Mouse (Mus musculus): ENCODE measurements at regions not wholly inside any gene's neighbourhood (a gene's known extent, or its start where the extent isn't known, plus 50 kb on each side); places are given as distances from the start of the nearest gene placed in this dataset.

GRCm38 (mm10) chr8:89583091-89583490 lies 539.1 kb upstream of the Sall1 start:
- Histone ChIP-seq H3K4me3 (replicated peaks; ENCODE audit: control insufficient read depth, low read depth, low read length) (no peak overlapping the region), H3K4me1 (ENCODE audit: control insufficient read depth, insufficient read depth, low read length) (no peaks in the 10 kb centered on the region), H3K27ac (ENCODE audit: control insufficient read depth, insufficient read depth, low read depth, low read length, poor library complexity) (no peak overlapping the region)
- no peak for TF ChIP-seq POLR2A (IDR thresholded peaks at IDR 0.05; ENCODE audit: borderline replicate concordance, control insufficient read depth, low read depth, low read length)
- TF ChIP-seq CTCF (IDR thresholded peaks at IDR 0.05; ENCODE audit: control insufficient read depth, insufficient read depth, low read length), result no peak

GRCm38 (mm10) chr8:89582566-89582965 lies 538.6 kb upstream of the Sall1 start:
- no peak overlapping the region for H3K27ac ChIP-seq (ENCODE audit: control insufficient read depth, insufficient read depth, low read depth, low read length, poor library complexity)
- H3K4me1 ChIP-seq (ENCODE audit: control insufficient read depth, insufficient read depth, low read length), result no peaks in the 10 kb centered on the region
- H3K4me3 ChIP-seq (replicated peaks; ENCODE audit: control insufficient read depth, low read depth, low read length), result no peak overlapping the region
- TF ChIP-seq POLR2A (IDR thresholded peaks at IDR 0.05; ENCODE audit: borderline replicate concordance, control insufficient read depth, low read depth, low read length), result no peak
- no peak for TF ChIP-seq CTCF (IDR thresholded peaks at IDR 0.05; ENCODE audit: control insufficient read depth, insufficient read depth, low read length)

DNA sequence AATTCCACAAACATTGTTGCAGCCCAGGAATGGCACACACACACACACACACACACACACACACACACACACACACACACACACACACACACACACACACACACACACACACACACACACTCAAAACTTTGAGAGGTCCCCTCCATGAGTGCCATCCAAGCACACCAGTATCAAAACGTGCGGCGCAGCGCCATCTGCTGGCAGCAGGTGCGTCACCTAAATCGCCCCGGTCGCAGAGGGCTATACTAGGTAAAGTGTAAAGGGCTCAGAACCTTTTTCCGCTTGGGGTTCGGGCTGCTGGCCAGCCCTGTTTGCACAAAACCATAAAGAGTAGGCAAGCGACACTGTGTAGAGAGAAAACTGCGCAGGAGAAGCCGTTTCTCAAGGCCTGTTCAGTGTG lies 527.9 kb upstream of the Sall1 start:
- H3K4me1 ChIP-seq (ENCODE audit: control insufficient read depth, insufficient read depth, low read length), result no peaks in the 10 kb centered on the region
- no peak overlapping the region for H3K27ac ChIP-seq (ENCODE audit: control insufficient read depth, insufficient read depth, low read depth, low read length, poor library complexity)
- 6% methylated on average over 13 of the region's 13 CpGs for WGBS
- no peak overlapping the region for H3K4me3 ChIP-seq (replicated peaks; ENCODE audit: control insufficient read depth, low read depth, low read length)
- TF ChIP-seq POLR2A (IDR thresholded peaks at IDR 0.05; ENCODE audit: borderline replicate concordance, control insufficient read depth, low read depth, low read length) (no peak), CTCF (IDR thresholded peaks at IDR 0.05; ENCODE audit: control insufficient read depth, insufficient read depth, low read length) (peak; percentile 60)

DNA sequence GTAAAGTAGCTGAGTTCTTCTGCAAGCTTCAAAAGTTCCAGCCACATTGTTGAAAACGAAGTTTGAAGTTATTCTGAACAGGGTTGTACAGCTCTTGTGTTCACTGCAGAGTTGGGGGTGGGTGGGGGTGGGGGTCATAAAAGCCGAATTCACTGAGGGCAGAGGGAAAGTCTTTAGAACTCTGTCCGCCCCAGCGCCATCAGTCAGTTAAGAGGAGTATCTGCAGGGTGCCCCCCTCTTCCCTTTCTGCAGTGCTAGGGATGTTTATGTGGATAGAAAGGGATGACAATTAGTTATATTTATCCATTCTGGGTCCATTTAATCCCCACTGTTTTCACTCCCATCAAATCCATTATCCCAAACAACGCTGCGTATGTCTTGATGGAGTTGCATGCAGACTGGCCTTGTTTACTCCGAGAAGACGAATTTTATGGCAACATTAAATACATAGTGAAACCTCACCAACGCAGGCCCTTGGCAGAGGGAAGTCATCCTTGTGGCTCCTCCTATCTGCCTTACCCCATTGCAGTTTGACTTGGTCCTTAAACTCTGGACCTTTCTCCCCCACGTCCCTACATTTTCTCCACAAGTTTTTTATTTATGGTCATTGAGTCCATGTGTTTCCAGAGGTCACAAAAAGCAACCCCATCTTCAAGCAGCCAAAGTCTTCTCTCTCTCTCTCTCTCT lies 526.8 kb upstream of the Sall1 start:
- 64% methylated on average over 10 of the region's 10 CpGs for WGBS

GRCm38 (mm10) chr8:89569406-89569805 lies 525.4 kb upstream of the Sall1 start:
- H3K4me3 ChIP-seq (replicated peaks; ENCODE audit: control insufficient read depth, low read depth, low read length), result no peak overlapping the region
- H3K27ac ChIP-seq (ENCODE audit: control insufficient read depth, insufficient read depth, low read depth, low read length, poor library complexity), result no peak overlapping the region
- WGBS, result 71% methylated on average over 9 of the region's 9 CpGs
- no peaks in the 10 kb centered on the region for H3K4me1 ChIP-seq (ENCODE audit: control insufficient read depth, insufficient read depth, low read length)
- TF ChIP-seq CTCF (IDR thresholded peaks at IDR 0.05; ENCODE audit: control insufficient read depth, insufficient read depth, low read length), result no peak
- TF ChIP-seq POLR2A (IDR thresholded peaks at IDR 0.05; ENCODE audit: borderline replicate concordance, control insufficient read depth, low read depth, low read length), result no peak

More for the DNA sequence above, 526.8 kb upstream of the Sall1 start:
- TF ChIP-seq POLR2A (IDR thresholded peaks at IDR 0.05; ENCODE audit: borderline replicate concordance, control insufficient read depth, low read depth, low read length) (no peak), CTCF (IDR thresholded peaks at IDR 0.05; ENCODE audit: control insufficient read depth, insufficient read depth, low read length) (no peak)
- no peak overlapping the region for H3K27ac ChIP-seq (ENCODE audit: control insufficient read depth, insufficient read depth, low read depth, low read length, poor library complexity)
- no peaks in the 10 kb centered on the region for H3K4me1 ChIP-seq (ENCODE audit: control insufficient read depth, insufficient read depth, low read length)
- H3K4me3 ChIP-seq (replicated peaks; ENCODE audit: control insufficient read depth, low read depth, low read length), result no peak overlapping the region

DNA sequence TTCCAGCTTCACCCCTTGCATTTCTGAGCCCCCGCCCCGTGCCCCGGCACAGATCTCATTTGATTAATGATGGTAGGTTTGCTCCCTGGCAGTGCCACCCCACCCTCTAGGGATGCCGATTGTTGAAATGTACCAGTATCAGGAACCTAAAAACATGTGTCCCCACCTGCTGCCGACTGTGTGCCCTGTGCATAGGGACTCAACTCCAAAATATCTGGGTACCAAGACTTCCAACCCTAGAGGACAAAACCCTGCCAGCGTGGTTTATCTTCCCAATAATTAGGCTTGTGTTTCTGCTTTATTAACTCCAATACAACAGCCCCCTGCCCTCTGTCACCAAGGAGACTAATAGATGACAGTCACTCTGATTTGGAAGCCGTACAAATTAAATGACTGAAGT lies 524.7 kb upstream of the Sall1 start:
- Histone ChIP-seq H3K4me1 (ENCODE audit: control insufficient read depth, insufficient read depth, low read length) (no peaks in the 10 kb centered on the region), H3K4me3 (replicated peaks; ENCODE audit: control insufficient read depth, low read depth, low read length) (no peak overlapping the region), H3K27ac (ENCODE audit: control insufficient read depth, insufficient read depth, low read depth, low read length, poor library complexity) (no peak overlapping the region)
- TF ChIP-seq CTCF (IDR thresholded peaks at IDR 0.05; ENCODE audit: control insufficient read depth, insufficient read depth, low read length) (no peak), POLR2A (IDR thresholded peaks at IDR 0.05; ENCODE audit: borderline replicate concordance, control insufficient read depth, low read depth, low read length) (no peak)
- WGBS, result 78% methylated on average over 7 of the region's 7 CpGs

DNA sequence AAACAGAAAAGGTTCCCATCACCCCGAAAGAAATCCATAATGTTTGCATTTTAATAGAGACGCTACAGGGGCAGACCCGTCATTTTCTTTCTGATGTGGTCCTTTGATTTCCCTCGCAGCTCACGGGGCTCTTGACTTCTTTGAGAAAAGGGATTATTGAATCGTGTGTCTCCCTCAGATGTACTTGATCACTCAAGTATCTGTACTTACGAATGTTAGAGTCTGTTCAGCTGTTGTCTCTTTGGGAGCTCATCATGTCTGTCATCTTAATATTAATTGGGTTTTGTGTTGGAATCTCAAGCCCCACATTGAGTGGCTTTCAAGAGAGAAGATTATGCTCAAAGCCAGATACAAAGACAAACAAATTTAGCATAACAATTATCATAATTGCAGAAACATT lies 523.0 kb upstream of the Sall1 start:
- 79% methylated on average over 7 of the region's 7 CpGs for WGBS
- H3K27ac ChIP-seq (ENCODE audit: control insufficient read depth, insufficient read depth, low read depth, low read length, poor library complexity), result no peak overlapping the region
- H3K4me1 ChIP-seq (ENCODE audit: control insufficient read depth, insufficient read depth, low read length), result no peaks in the 10 kb centered on the region
- H3K4me3 ChIP-seq (replicated peaks; ENCODE audit: control insufficient read depth, low read depth, low read length), result no peak overlapping the region
- no peak for TF ChIP-seq POLR2A (IDR thresholded peaks at IDR 0.05; ENCODE audit: borderline replicate concordance, control insufficient read depth, low read depth, low read length)
- TF ChIP-seq CTCF (IDR thresholded peaks at IDR 0.05; ENCODE audit: control insufficient read depth, insufficient read depth, low read length), result no peak

GRCm38 (mm10) chr8:89566461-89566860 lies 522.5 kb upstream of the Sall1 start:
- no peaks in the 10 kb centered on the region for H3K4me1 ChIP-seq (ENCODE audit: control insufficient read depth, insufficient read depth, low read length)
- no peak overlapping the region for H3K27ac ChIP-seq (ENCODE audit: control insufficient read depth, insufficient read depth, low read depth, low read length, poor library complexity)
- no peak for TF ChIP-seq POLR2A (IDR thresholded peaks at IDR 0.05; ENCODE audit: borderline replicate concordance, control insufficient read depth, low read depth, low read length)
- TF ChIP-seq CTCF (IDR thresholded peaks at IDR 0.05; ENCODE audit: control insufficient read depth, insufficient read depth, low read length), result no peak
- no peak overlapping the region for H3K4me3 ChIP-seq (replicated peaks; ENCODE audit: control insufficient read depth, low read depth, low read length)
- 39% methylated on average over 4 of the region's 4 CpGs for WGBS

Measured in bone marrow, adult 2 months (tissue).